Mouse (Mus musculus) CH12.LX (cell line): ENCODE measurements at regions not wholly inside any gene's neighbourhood (a gene's known extent, or its start where the extent isn't known, plus 50 kb on each side); places are given as distances from the start of the nearest gene placed in this dataset.

Experiments used
- DNase-seq: peaks from one replicate; pipeline ENCODE4 v3.0.0-alpha.2; 2013; ENCODE audit errors: extremely low read depth
- H3K27ac ChIP-seq: 2 replicates; pipeline ENCODE4 v1.5.1; 2012; ENCODE audit warnings: low read depth, mild to moderate bottlenecking, control low read depth, moderate library complexity; ENCODE audit not compliant: insufficient read depth
- H3K27me3 ChIP-seq: replicated peaks from 2 replicates; pipeline ENCODE3; 2012; ENCODE audit warnings: inconsistent platforms
- H3K36me3 ChIP-seq, 2 experiments: replicated peaks in 1 of 2; 2 replicates each; pipeline versions ENCODE3 to v1.6.1; 2012; ENCODE audit warnings: inconsistent platforms in 1 of 2, low read length in 1 of 2, mild to moderate bottlenecking in 1 of 2, mixed read lengths in 1 of 2, moderate library complexity in 1 of 2; ENCODE audit not compliant: control insufficient read depth in 1 of 2, insufficient read depth in 1 of 2
- H3K4me1 ChIP-seq, 2 experiments: 2 replicates each; pipeline ENCODE4 v1.6.1; 2012; ENCODE audit warnings: inconsistent platforms in 1 of 2, moderate library complexity in 1 of 2; ENCODE audit not compliant: insufficient read depth in 2 of 2, control insufficient read depth in 1 of 2
- H3K4me2 ChIP-seq: 2 replicates; pipeline ENCODE4 v1.6.1; 2012; ENCODE audit warnings: low read depth, mild to moderate bottlenecking, control low read depth; ENCODE audit not compliant: poor library complexity, insufficient read depth, severe bottlenecking
- H3K4me3 ChIP-seq, 3 experiments: fragments of 150-350 bp in 1 of 3; sonication (generic) in 1 of 3; replicated peaks in 1 of 3; 2 replicates each; pipeline versions ENCODE3 to v1.5.1; 2011 to 2012; ENCODE audit warnings: low read depth in 2 of 3, low read length in 2 of 3, mild to moderate bottlenecking in 2 of 3, moderate library complexity in 2 of 3, control low read depth in 1 of 3, improper control_type of control experiment in 1 of 3, inconsistent platforms in 1 of 3, mixed read lengths in 1 of 3; ENCODE audit not compliant: poor library complexity in 1 of 3
- H3K79me2 ChIP-seq: replicated peaks from 2 replicates; pipeline ENCODE4 v1.6.1; 2012; ENCODE audit warnings: mild to moderate bottlenecking, moderate library complexity; ENCODE audit not compliant: control insufficient read depth, poor library complexity, insufficient read depth, severe bottlenecking; ENCODE audit errors: extremely low read depth
- H3K9ac ChIP-seq: 2 replicates; pipeline ENCODE4 v1.6.1; 2012; ENCODE audit warnings: low read depth, mild to moderate bottlenecking, control low read depth, moderate library complexity; ENCODE audit not compliant: insufficient read depth
- H3K9me3 ChIP-seq: replicated peaks from 2 replicates; pipeline ENCODE3; 2012; ENCODE audit warnings: low read length, inconsistent platforms, mixed read lengths
- CHD1 ChIP-seq: IDR thresholded peaks from 2 replicates; pipeline ENCODE4 v1.6.1; 2012; ENCODE audit warnings: low read depth, low read length, improper control_type of control experiment, inconsistent platforms
- CHD2 ChIP-seq: IDR thresholded peaks from 2 replicates; pipeline ENCODE4 v1.6.1; 2011; ENCODE audit warnings: low read length, improper control_type of control experiment
- E2F4 ChIP-seq: IDR thresholded peaks from 2 replicates; pipeline ENCODE4 v1.6.1; 2011; ENCODE audit warnings: low read depth, low read length, improper control_type of control experiment; ENCODE audit not compliant: insufficient replicate concordance
- EP300 ChIP-seq: IDR thresholded peaks from 2 replicates; pipeline ENCODE4 v1.6.1; 2011; ENCODE audit warnings: low read length, improper control_type of control experiment
- HCFC1 ChIP-seq: IDR thresholded peaks from 2 replicates; pipeline ENCODE4 v1.6.1; 2012; ENCODE audit warnings: low read depth, mild to moderate bottlenecking, inconsistent platforms, low read length, improper control_type of control experiment
- IRF4 ChIP-seq: IDR thresholded peaks from 2 replicates; pipeline ENCODE4 v1.6.1; 2014; ENCODE audit warnings: low read depth, mild to moderate bottlenecking, inconsistent platforms, low read length, improper control_type of control experiment
- JUND ChIP-seq: conservative IDR thresholded peaks from 2 replicates; pipeline ENCODE4 v1.6.1; 2011; ENCODE audit warnings: low read depth, low read length, improper control_type of control experiment
- KAT2A ChIP-seq: IDR thresholded peaks from 2 replicates; pipeline ENCODE4 v1.6.1; 2012; ENCODE audit warnings: low read length, improper control_type of control experiment, inconsistent platforms; ENCODE audit not compliant: insufficient replicate concordance
- MAZ ChIP-seq: IDR thresholded peaks from 2 replicates; pipeline ENCODE4 v1.6.1; 2012; ENCODE audit warnings: low read depth, mild to moderate bottlenecking, inconsistent platforms, low read length, improper control_type of control experiment, moderate library complexity
- MEF2A ChIP-seq: IDR thresholded peaks from 2 replicates; pipeline ENCODE4 v1.6.1; 2014; ENCODE audit warnings: low read depth, mild to moderate bottlenecking, inconsistent platforms, low read length, improper control_type of control experiment, borderline replicate concordance
- MXI1 ChIP-seq: IDR thresholded peaks from 2 replicates; pipeline ENCODE4 v1.6.1; 2011; ENCODE audit warnings: mild to moderate bottlenecking, low read depth, low read length, improper control_type of control experiment
- MYC ChIP-seq: IDR thresholded peaks from 2 replicates; pipeline ENCODE4 v1.6.1; 2011; ENCODE audit warnings: low read depth, mild to moderate bottlenecking, improper control_type of control experiment, low read length
- NELFE ChIP-seq: IDR thresholded peaks from 2 replicates; pipeline ENCODE4 v1.6.1; 2011; ENCODE audit warnings: low read depth, low read length, improper control_type of control experiment
- NRF1 ChIP-seq: IDR thresholded peaks from 2 replicates; pipeline ENCODE4 v1.6.1; 2014; ENCODE audit warnings: low read depth, mild to moderate bottlenecking, inconsistent platforms, low read length, improper control_type of control experiment, moderate library complexity
- PAX5 ChIP-seq: IDR thresholded peaks from 2 replicates; pipeline ENCODE4 v1.6.1; 2012; ENCODE audit warnings: low read length, inconsistent platforms, mixed read lengths
- POLR2A ChIP-seq: IDR thresholded peaks from 2 replicates; pipeline ENCODE4 v1.6.1; 2011; ENCODE audit warnings: low read depth, mild to moderate bottlenecking, improper control_type of control experiment, low read length
- RAD21 ChIP-seq: IDR thresholded peaks from 2 replicates; pipeline ENCODE4 v1.6.1; 2011; ENCODE audit warnings: low read depth, mild to moderate bottlenecking, low read length, improper control_type of control experiment, moderate library complexity
- RCOR1 ChIP-seq: conservative IDR thresholded peaks from 2 replicates; pipeline ENCODE4 v1.6.1; 2012; ENCODE audit warnings: low read depth, mild to moderate bottlenecking, inconsistent platforms, low read length, improper control_type of control experiment
- SIN3A ChIP-seq: IDR thresholded peaks from 2 replicates; pipeline ENCODE4 v1.6.1; 2012; ENCODE audit warnings: low read length, improper control_type of control experiment, inconsistent platforms
- SMC3 ChIP-seq: IDR thresholded peaks from 2 replicates; pipeline ENCODE4 v1.6.1; 2011; ENCODE audit warnings: low read depth, low read length, improper control_type of control experiment
- TBP ChIP-seq: conservative IDR thresholded peaks from 2 replicates; pipeline ENCODE4 v1.6.1; 2011; ENCODE audit warnings: low read depth, low read length, improper control_type of control experiment
- TCF12 ChIP-seq: IDR thresholded peaks from 2 replicates; pipeline ENCODE4 v1.6.1; 2014; ENCODE audit warnings: low read depth, mild to moderate bottlenecking, inconsistent platforms, low read length, improper control_type of control experiment
- ZMIZ1 ChIP-seq: IDR thresholded peaks from 2 replicates; pipeline ENCODE4 v1.6.1; 2012; ENCODE audit warnings: low read depth, mild to moderate bottlenecking, inconsistent platforms, low read length, improper control_type of control experiment
- ZNF384 ChIP-seq: IDR thresholded peaks from 2 replicates; pipeline ENCODE4 v1.6.1; 2012; ENCODE audit warnings: low read depth, low read length, improper control_type of control experiment, inconsistent platforms
- dilution Hi-C: fragments of 300-500 bp; cut with MboI; formaldehyde crosslinking; loops from 2 replicates; pipeline ENCODE4 v1.14.3; 2020; ENCODE audit warnings: low sequenced_read_pairs; ENCODE audit not compliant: extremely low pct_unique_long_range_greater_than_20kb, extremely low pct_ligation_motif_present
- in situ Hi-C: fragments of 300-500 bp; cut with MboI; formaldehyde crosslinking; loops from 3 replicates; pipeline ENCODE4 v1.14.3; 2019; ENCODE audit warnings: low sequenced_read_pairs, low pct_ligation_motif_present, low pct_unique_long_range_greater_than_20kb, mixed read lengths

DNA sequence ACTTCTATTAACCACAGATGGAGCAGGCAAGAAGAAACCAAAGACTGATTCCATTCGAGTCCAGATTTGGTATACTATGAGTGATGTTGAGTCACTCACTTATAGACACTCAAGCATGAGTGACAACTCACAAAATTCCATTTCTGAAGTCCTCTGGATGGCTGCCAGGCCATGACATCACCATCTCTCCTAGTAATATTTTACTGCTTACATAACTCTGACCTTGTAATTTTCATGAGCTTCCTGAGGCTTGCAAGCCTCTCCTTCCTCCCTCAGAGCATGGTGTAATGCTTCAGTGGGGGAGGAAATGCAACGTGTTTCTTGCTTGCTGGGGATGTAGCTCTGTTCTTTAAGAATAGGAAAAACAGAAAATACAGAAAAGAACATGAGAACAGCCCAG lies 121.2 kb upstream of the Mpped2 start:
- H3K9ac ChIP-seq, result no peak overlapping the region
- H3K36me3 ChIP-seq, result no peaks in the 10 kb centered on the region
- no peak overlapping the region for H3K4me3 ChIP-seq
- dilution Hi-C loops, result no loop called here
- in situ Hi-C loops, result no loop called here
- peaks cover 36% of the 10 kb centered on the region for H3K9me3 ChIP-seq
- H3K4me2 ChIP-seq, result no peak overlapping the region
- H3K4me1 ChIP-seq, result no peaks in the 10 kb centered on the region
- H3K79me2 ChIP-seq, result no peaks in the 10 kb centered on the region
- no peak for DNase-seq
- TF ChIP-seq TBP, result no peak
- no peak for TF ChIP-seq ZNF384
- no peak for TF ChIP-seq MAZ
- TF ChIP-seq POLR2A, result no peak
- no peak for TF ChIP-seq NELFE
- TF ChIP-seq ZMIZ1, result no peak
- no peak for TF ChIP-seq RCOR1
- no peak for TF ChIP-seq IRF4
- no peak for TF ChIP-seq EP300
- TF ChIP-seq MEF2A, result no peak
- no peaks in the 10 kb centered on the region for H3K27me3 ChIP-seq
- H3K27ac ChIP-seq, result no peak overlapping the region

GRCm38 (mm10) chr2:106576746-106577323 lies 116.2 kb upstream of the Mpped2 start:
- dilution Hi-C loops, result no loop called here
- no peak for DNase-seq
- Histone ChIP-seq H3K9me3 (peaks cover 61% of the 10 kb centered on the region), H3K9ac (no peak overlapping the region), H3K27me3 (no peaks in the 10 kb centered on the region), H3K4me2 (no peak overlapping the region), H3K4me3 (no peak overlapping the region), H3K4me1 (no peaks in the 10 kb centered on the region), H3K27ac (no peak overlapping the region), H3K36me3 (no peaks in the 10 kb centered on the region), H3K79me2 (no peaks in the 10 kb centered on the region)
- in situ Hi-C loops, result no loop called here
- TF ChIP-seq SMC3 (no peak), JUND (no peak), PAX5 (no peak), HCFC1 (no peak), TCF12 (no peak), MYC (no peak), CHD1 (no peak), E2F4 (no peak), KAT2A (no peak), RAD21 (no peak), EP300 (no peak), MXI1 (no peak), CHD2 (no peak), ZMIZ1 (no peak), IRF4 (no peak), SIN3A (no peak), NRF1 (no peak)
- TF ChIP-seq, all 38 proteins: peak for 0
